Mouse (Mus musculus): ENCODE measurements around the gene Mcpt4. TPM values are rescaled to one million over a fixed set of nuclear protein-coding genes. Genes with fewer than 3 reads are reported as not detected.
A peak's percentile ranks its signal among the peaks of the same experiment; 100 is the strongest.
"Not testable (repeated sequence)": the region's sequence is repeated elsewhere in the genome, so short reads cannot be mapped to it uniquely, and the experiment has no call there.

Mcpt4 gene
- 0.10 TPM in 1 of 2 replicates, not detected in the other for polyA plus RNA-seq (2012; rRNA removed)

DNA sequence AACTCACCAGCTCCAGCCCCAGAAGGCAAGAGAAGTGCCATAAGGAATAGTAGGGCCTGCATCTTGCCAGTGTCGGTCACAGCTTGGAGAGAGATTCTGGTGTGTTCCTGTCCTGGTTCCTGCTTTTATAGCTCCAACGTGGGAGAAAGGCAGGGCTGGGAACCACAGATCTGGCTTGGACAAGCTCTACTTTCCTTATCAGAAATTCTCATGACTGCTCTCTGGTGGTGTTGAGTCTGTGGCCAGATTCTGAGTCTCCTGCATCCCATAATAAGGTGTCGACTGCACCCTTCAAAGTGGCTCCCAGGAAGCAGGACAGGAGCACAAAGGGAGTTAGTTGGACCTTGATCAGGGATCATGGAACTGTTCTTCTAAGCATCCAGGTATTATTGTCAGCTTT, at the start of gene Mcpt4:
Mcpt4 (minus strand) TSS at position 101 of the 400 bp plus-strand sequence.
- not testable (repeated sequence) for DNase-seq (ENCODE audit: extremely low spot score in 1 of 2, low spot score in 1 of 2)

DNA sequence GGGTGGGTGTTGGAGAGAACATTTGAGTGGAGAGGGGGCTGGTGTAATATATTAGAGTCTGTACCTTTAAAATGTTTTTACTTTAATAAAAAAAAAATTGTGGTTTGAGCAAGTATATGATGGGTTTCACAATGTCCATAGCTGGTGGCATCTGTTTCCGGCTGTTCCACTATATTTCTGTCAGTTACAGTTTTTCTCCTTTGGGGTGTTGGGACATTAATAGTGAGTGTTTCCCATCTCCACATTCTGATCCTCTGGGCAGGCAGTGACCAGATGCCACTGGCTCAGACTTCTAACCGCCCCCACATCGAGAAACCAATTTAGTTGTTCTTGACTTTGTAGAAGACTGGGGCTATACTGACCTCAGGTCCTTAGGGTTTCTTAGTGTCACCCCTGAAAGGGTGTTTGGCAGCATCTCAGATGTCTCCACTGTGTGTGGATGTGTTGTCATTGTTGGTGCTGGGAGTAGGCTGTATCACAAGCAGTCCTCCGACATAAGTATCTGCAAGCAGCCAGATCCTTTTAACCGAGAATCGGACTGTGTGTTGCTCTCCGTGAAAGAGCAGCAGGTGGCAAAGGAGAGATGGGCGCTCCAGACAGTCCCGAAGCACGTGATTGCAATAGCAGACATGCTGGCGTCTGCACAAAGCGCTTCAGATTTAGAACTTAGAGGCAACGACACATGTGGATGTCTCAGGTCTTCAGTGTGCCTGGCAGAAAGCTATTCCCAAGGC, 43.5 kb upstream of the Mcpt4 start:
- DNase-seq (ENCODE audit: extremely low spot score in 1 of 2, low spot score in 1 of 2) = no peak

- DNase-seq (ENCODE audit: extremely low spot score in 1 of 2, low spot score in 1 of 2) = no peak
These were observed 42.9 kb upstream of the Mcpt4 start for GRCm38 (mm10) chr14:56105016-56105415.

- DNase-seq (ENCODE audit: extremely low spot score in 1 of 2, low spot score in 1 of 2) = no peak
These were observed 41.3 kb upstream of the Mcpt4 start for GRCm38 (mm10) chr14:56103452-56103851.

DNA sequence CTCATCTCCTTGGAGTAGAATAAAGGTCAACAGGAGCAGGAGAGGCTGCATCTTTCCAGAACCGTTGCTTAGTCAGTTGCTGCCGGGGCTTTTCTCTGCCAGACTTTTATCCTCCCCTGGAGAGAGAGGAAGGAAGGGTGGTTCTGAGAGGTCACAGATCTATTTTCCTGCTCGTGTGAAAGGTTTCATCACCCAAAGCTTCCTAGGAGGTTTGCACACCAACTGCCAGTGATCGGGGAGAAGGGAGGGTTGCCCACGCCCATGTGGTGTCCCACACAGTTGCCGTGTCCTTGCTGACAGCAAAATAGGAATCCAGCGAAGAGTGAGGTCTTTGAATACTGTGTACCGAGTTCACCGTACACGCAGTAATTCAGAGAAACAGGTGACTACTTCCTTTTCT, 40.3 kb upstream of the Mcpt4 start, which contains the start of gene Ctsg:
Ctsg (minus strand) TSS at position 189 of the 400 bp plus-strand sequence.
- no peak for DNase-seq (ENCODE audit: extremely low spot score in 1 of 2, low spot score in 1 of 2)

DNA sequence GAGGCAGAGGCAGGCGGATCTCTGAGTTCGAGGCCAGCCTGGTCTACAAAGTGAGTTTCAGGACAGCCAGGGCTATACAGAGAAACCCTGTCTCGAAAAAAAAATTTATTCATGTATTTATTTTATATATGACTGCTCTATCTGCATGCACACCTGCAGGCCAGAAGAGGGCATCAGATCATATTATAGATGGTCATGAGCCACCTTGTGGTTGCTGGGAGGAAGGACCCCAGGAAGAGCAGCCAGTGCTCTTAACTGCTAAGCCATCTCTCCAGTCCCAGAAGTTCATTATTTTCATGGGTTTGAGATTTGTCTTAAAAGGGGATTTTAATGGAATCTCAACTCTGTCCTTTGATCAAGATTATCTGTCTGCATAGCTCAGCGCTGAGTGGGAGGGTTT, 36.8 kb upstream of the Mcpt4 start:
- DNase-seq (ENCODE audit: extremely low spot score in 1 of 2, low spot score in 1 of 2) = peak in 1 of 2 experiments; percentile 17

DNA sequence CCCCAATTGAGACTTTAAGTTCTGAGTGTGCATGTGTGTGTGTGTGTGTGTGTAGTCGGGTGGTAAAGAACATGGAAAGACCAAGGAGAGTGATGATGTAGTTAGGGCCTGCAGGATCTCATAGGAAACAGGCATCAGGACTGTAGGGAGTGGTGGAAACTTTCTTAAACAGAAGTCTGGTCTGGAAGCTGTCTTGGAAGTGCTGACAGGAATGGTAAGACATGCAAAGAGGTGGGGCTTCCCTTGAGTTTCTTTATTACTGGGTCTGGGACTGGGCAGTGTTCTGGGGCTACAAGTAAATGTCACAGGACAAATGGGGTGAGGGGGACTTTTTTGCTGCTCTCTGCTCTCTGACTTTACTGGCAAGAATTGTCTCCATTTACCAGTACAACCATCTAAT, 35.5 kb upstream of the Mcpt4 start:
- no peak for DNase-seq (ENCODE audit: extremely low spot score in 1 of 2, low spot score in 1 of 2)

DNA sequence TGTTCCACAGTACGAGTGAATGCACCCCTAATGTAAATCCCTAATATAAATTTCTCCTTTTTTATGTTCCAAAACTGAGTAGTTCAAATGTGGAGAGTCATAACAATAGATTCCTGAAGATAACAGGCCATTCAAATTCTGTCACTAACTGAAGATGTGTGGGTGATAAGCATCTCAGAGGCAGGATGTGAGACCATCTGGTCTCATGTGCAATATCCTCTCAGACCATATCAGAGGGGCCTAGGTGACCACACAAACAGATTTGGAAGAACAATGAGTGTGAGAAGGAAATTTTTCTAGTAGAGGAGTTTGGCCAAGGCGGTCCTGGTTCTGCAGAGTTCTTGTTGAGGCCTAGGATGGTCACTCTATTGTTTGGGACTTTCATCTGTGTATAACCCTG, 31.2 kb upstream of the Mcpt4 start:
- no peak for DNase-seq (ENCODE audit: extremely low spot score in 1 of 2, low spot score in 1 of 2)

DNA sequence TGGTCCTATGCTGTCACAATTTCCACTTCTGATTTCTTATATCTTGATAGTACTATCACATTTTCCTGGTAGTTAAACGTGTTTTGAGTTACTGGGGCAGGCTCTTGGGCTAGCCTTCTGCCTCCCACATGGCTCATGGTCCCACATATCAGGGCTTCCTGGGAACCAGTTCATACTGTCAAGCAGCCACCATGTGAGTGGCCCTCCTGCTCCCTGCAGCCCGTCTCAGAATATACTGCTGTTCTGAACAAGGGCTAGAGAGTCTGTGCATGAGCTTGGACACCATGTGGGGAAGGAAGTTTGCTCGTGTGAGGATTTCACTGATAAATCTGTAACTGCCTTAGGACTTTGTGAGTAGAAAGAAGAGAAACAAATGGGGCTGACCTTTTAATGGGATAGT, 24.6 kb upstream of the Mcpt4 start:
- no peak for DNase-seq (ENCODE audit: extremely low spot score in 1 of 2, low spot score in 1 of 2)

- DNase-seq (ENCODE audit: extremely low spot score in 1 of 2, low spot score in 1 of 2) = no peak
These were observed 23.1 kb upstream of the Mcpt4 start, which contains the start of gene Mcpt8 for GRCm38 (mm10) chr14:56085167-56085566. Gene Mcpt8, minus strand, starts transcription at chr14:56085273.

GRCm38 (mm10) chr14:56082016-56082415, 19.9 kb upstream of the Mcpt4 start:
- no peak for DNase-seq (ENCODE audit: extremely low spot score in 1 of 2, low spot score in 1 of 2)

DNA sequence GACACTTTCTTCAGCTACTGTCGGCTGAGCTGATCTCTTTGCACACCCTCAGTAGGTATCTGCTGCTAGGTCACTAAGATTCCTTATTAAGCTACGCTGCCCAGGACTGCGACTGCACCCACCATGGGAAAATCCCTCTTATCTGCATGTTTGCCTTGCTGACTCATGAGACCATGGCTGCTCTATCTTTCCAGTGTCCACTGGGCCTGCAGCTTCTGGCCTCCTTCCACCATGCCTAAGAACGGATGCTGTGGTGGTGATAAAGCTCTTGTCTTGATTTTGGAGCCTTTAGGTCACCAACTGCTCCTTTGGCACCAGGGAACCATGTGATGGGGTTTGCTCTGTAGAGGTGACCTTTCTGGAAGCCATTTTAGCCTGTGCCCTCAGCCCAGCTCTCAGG, 4.4 kb downstream of the Mcpt4 start:
- no peak for DNase-seq (ENCODE audit: extremely low spot score in 1 of 2, low spot score in 1 of 2)

DNA sequence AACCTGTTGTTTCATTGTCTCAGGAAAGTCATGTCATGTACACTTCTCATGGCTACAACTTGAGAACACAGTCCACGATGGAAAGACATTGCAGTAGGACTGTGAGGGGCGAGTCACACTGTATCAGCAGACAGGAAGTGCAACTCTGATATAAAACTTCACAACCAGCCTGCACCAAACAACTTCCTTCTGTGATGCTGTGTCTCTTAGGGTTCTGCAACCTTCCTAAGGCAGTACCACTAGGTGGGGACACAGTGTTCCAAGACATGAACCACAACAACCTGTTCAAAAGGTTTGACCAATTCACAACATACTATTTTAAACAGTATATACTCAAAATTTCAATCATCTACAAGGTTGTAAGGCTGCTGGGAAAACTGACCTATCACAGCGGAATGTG, 6.7 kb downstream of the Mcpt4 start:
- DNase-seq (ENCODE audit: extremely low spot score in 1 of 2, low spot score in 1 of 2) = no peak

DNA sequence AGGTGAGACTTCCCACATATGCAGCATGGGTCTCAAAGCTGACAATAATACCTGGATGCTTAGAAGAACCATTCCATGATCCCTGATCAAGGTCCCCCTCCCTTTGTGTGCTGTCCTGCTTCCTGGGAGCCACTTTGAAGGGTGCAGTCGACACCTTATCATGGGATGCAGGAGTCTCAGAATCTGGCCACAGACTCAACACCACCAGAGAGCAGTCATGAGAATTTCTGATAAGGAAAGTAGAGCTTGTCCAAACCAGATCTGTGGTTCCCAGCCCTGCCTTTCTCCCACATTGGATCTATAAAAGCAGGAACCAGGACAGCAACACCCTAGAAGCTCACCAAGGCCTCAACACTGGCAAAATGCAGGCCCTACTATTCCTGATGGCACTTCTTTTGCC, 20.3 kb downstream of the Mcpt4 start, which contains the start of gene Mcpt2:
Mcpt2 (plus strand) TSS at position 250 of the 400 bp plus-strand sequence.
- not testable (repeated sequence) for DNase-seq (ENCODE audit: extremely low spot score in 1 of 2, low spot score in 1 of 2)

- DNase-seq (ENCODE audit: extremely low spot score in 1 of 2, low spot score in 1 of 2) = no peak
These were observed 27.7 kb downstream of the Mcpt4 start for GRCm38 (mm10) chr14:56034433-56034832.

- DNase-seq (ENCODE audit: extremely low spot score in 1 of 2, low spot score in 1 of 2) = not testable (repeated sequence)
These were observed 31.7 kb downstream of the Mcpt4 start, which contains the start of gene Mcpt9 for GRCm38 (mm10) chr14:56030395-56030794. Gene Mcpt9, minus strand, starts transcription at chr14:56030495.

DNA sequence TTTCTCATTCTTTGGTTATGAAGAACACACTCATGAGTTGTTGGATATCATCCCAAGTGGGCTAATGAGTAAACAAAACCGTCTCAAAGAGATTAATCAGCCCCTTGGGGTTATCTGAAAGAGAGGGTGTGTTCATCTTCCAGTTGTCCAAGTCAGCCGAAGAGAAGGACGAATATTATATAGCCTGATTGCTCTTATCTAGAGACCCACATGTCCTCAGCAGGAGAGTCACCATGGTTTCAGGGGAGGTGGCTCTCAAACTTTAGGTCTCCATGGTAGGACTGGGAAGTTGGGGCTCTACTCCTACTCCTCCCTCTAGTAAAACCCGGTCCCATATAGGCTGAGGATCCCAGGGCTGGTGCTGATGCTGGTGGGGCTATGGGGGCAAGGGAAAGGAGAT, 40.8 kb downstream of the Mcpt4 start:
- not testable (repeated sequence) for DNase-seq (ENCODE audit: extremely low spot score in 1 of 2, low spot score in 1 of 2)

- DNase-seq (ENCODE audit: extremely low spot score in 1 of 2, low spot score in 1 of 2) = peak in 1 of 2 experiments; percentile 16
These were observed 42.7 kb downstream of the Mcpt4 start for GRCm38 (mm10) chr14:56019446-56019845.

DNA sequence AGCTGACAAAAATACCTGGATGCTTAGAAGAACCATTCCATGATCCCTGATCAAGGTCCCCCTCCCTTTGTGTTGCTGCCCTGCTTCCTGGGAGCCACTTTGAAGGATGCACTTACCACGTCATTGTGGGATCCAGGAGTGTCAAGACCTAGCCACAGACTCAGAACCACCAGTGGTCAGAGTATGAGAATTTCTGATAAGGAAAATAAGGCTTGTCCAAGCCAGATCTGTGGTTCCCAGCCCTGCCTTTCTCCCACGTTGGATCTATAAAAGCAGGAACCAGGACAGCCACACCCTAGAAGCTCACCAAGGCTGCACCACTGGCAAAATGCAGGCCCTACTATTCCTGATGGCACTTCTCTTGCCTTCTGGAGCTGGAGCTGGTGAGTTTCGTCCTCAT, 44.4 kb downstream of the Mcpt4 start, which contains the start of gene Mcpt1:
Mcpt1 (plus strand) TSS at position 301 of the 400 bp plus-strand sequence.
- not testable (repeated sequence) for DNase-seq (ENCODE audit: extremely low spot score in 1 of 2, low spot score in 1 of 2)

- DNase-seq (ENCODE audit: extremely low spot score in 1 of 2, low spot score in 1 of 2) = no peak
These were observed 48.2 kb downstream of the Mcpt4 start for GRCm38 (mm10) chr14:56013924-56014323.

DNA sequence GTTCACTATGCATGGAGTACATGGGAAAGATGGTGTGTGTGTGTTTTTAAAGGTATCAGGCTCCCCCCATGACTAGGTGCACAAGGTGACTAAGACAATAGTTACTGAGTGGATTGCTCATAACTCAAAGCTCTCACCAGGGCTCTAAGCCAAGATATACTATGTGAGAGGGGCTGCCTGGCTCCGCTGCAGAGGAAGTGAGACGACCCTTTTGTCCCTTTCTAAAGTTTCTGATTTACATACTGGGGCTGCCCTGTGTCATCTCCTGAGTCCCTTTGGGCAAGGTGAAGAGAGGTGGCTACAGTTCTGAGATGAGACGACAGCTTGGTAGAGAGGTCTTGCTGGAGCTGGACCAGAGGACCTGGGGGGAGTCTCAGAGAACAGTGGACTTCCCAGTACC, 49.0 kb downstream of the Mcpt4 start:
- DNase-seq (ENCODE audit: extremely low spot score in 1 of 2, low spot score in 1 of 2) = no peak

All from frontal cortex, adult 2 months (tissue).